Mouse (Mus musculus): ENCODE results near the gene Foxa3. TPM values are rescaled to one million over a fixed set of nuclear protein-coding genes. Genes with fewer than 3 reads are reported as not detected.
A peak's percentile ranks its signal among the peaks of the same experiment; 100 is the strongest.

Foxa3 gene
- polyA plus RNA-seq, 1 experiment = 0.07 TPM

DNA sequence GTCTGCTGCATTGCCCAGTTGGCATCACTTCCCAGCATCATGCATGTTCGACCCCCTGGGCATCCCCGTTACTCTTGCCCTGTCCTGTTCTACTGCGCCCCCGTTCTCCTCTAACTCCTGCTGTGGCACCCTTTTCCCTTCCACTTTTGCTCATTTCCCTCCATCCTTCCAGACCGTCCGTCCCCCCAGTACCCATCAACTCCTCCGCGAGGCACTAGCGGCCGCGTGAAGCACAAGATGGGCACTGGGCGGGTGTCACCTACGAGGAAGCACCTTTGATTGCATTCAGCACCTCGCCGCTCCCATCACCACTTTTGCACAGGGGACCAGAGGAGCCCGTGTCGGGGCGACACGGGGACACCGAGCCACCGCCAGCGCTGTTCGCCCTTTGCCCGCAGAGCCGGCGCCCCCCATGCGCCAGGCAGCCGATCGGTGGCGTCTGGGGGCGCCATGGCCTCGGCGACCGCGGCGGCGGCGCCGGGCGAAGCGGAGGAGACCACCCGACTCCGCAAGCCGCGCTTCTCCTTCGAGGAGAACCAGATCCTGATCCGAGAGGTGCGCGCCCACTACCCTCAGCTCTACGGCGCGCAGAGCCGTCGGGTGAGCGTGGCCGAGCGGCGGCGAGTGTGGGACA, 31.6 kb downstream of the Foxa3 start:
- peaks cover 68% of the 10 kb centered on the region for H3K27me3 ChIP-seq (ENCODE audit: control insufficient read depth)
- peak overlapping the region; percentile 54 for H3K4me3 ChIP-seq (replicated peaks)
- TF ChIP-seq GATA1 (IDR thresholded peaks at IDR 0.05; ENCODE audit: low read length) (no peak), TAL1 (IDR thresholded peaks at IDR 0.05; ENCODE audit: low read length) (no peak)

DNA sequence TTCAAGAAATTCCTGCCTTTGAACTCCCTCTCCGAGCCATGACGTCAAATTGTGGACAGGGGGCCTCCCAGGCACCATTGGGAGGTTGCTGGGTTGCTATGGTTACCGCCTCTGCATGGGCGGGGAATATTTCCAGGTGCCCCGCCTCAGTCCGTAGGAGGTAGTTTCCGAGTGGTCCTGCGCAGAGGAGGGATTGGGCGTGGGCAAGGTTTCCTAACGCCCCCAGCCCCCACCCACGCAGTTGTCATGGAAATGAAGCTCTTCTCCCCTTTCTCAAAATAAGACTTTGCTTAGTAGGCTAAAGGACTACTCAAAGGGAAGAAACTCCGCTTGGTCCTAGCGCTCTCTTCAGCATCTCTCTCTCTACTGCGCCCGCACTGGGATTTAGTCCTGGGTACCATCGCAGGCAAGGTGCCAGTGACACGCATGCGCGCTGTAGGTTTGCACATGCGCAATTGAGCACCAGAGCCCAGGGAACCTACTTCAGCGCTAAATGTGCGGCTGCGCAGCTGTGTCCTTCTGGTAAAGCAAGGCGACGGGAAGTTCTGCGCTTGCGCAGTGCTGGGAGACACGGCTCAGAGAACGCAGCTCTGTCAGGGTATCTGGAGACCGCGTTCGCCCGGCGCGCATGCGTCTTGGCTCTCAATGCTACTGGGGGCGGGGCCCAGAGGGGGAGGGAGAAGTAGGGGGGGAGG, 32.6 kb downstream of the Foxa3 start, which contains the start of gene Mypop:
Mypop (plus strand) TSS at position 645 of the 695 bp plus-strand sequence.
- Histone ChIP-seq H3K36me3 (ENCODE audit: control insufficient read depth) (peaks cover 4% of the 10 kb centered on the region; the same call in 1 of the 2 replicates), H3K9me3 (ENCODE audit: control insufficient read depth, low read length) (peaks cover 4% of the 10 kb centered on the region; the same call in 1 of the 2 replicates), H3K4me1 (ENCODE audit: control insufficient read depth) (peaks cover 24% of the 10 kb centered on the region), H3K27me3 (ENCODE audit: control insufficient read depth) (peaks cover 68% of the 10 kb centered on the region), H3K4me3 (replicated peaks) (peak within 1 kb of the TSS; percentile 54)
- TF ChIP-seq GATA1 (IDR thresholded peaks at IDR 0.05; ENCODE audit: low read length) (no peak), TAL1 (IDR thresholded peaks at IDR 0.05; ENCODE audit: low read length) (no peak)

More for the DNA sequence above, 31.6 kb downstream of the Foxa3 start:
- Histone ChIP-seq H3K4me1 (ENCODE audit: control insufficient read depth) (peaks cover 20% of the 10 kb centered on the region), H3K9me3 (ENCODE audit: control insufficient read depth, low read length) (peaks cover 4% of the 10 kb centered on the region; the same call in 1 of the 2 replicates), H3K36me3 (ENCODE audit: control insufficient read depth) (peaks cover 4% of the 10 kb centered on the region; the same call in 1 of the 2 replicates)

DNA sequence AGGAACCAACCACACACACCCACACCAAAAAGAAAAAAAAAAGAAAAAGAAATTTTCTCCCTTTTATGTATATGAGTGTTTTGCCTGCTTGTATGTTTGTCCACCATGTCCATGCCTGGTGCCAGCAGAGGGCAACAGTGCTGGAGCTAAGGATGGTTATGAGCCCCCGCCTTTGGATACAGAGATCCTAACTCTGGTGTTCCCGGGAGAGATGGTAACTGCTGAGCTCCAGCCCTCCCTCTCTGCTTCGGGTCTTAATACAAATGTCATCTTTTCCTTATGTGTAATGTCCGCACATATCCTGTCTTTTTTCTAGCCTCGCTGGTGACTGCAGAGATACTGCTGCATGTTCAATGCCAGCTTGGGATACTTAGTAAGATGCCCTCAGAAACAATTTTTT, 33.3 kb downstream of the Foxa3 start:
- no peak for TF ChIP-seq GATA1 (IDR thresholded peaks at IDR 0.05; ENCODE audit: low read length)
- no peak for TF ChIP-seq TAL1 (IDR thresholded peaks at IDR 0.05; ENCODE audit: low read length)
- Histone ChIP-seq H3K36me3 (ENCODE audit: control insufficient read depth) (peaks cover under 1% of the 10 kb centered on the region; the same call in 1 of the 2 replicates), H3K9me3 (ENCODE audit: control insufficient read depth, low read length) (peaks cover 4% of the 10 kb centered on the region; the same call in 1 of the 2 replicates), H3K4me1 (ENCODE audit: control insufficient read depth) (peaks cover 24% of the 10 kb centered on the region), H3K4me3 (replicated peaks) (no peak overlapping the region), H3K27me3 (ENCODE audit: control insufficient read depth) (peaks cover 68% of the 10 kb centered on the region)

DNA sequence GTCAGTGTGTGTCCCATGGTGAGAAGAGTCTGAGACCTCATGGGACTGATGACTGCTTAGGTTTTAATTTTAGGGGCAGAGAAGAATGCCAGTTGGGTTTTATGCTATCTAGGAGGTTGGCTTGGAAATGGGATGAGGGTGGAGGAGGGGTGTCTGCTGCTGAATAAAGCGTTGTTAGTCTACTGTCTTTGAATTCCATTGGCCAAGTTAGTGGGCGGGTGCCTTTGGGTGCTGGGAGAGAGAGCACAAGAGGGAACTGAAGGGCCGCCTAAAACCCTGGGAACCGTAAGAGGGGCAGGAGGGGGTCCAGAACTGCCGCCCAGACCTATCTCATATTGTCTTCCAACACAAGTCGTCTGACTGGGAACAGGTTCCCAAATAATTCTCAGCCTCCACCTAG, 34.6 kb downstream of the Foxa3 start:
- Histone ChIP-seq H3K4me3 (replicated peaks) (no peak overlapping the region), H3K36me3 (ENCODE audit: control insufficient read depth) (no peaks in the 10 kb centered on the region), H3K27me3 (ENCODE audit: control insufficient read depth) (peaks cover 65% of the 10 kb centered on the region), H3K4me1 (ENCODE audit: control insufficient read depth) (peaks cover 24% of the 10 kb centered on the region), H3K9me3 (ENCODE audit: control insufficient read depth, low read length) (peaks cover 4% of the 10 kb centered on the region; the same call in 1 of the 2 replicates)
- TF ChIP-seq GATA1 (IDR thresholded peaks at IDR 0.05; ENCODE audit: low read length) = no peak
- TF ChIP-seq TAL1 (IDR thresholded peaks at IDR 0.05; ENCODE audit: low read length) = no peak

DNA sequence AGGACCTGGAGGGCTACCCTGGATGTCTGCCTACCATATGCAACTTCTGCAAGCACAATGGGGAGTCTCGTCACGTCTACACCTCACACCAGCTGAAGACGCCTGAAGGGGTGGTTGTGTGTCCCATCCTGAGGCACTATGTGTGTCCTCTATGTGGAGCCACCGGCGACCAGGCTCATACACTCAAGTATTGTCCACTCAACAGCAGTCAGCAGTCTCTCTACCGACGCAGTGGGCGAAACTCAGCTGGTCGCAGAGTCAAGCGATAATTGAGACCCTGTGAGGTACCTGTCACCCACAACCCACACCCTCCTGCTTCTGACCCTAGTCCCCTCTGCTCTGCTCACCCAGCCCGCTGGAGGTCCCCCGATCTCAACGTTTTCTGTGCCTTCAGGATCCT, 35.6 kb downstream of the Foxa3 start:
- TF ChIP-seq TAL1 (IDR thresholded peaks at IDR 0.05; ENCODE audit: low read length) (no peak), GATA1 (IDR thresholded peaks at IDR 0.05; ENCODE audit: low read length) (no peak)
- Histone ChIP-seq H3K27me3 (ENCODE audit: control insufficient read depth) (peaks cover 54% of the 10 kb centered on the region), H3K4me3 (replicated peaks) (no peak overlapping the region), H3K36me3 (ENCODE audit: control insufficient read depth) (no peaks in the 10 kb centered on the region), H3K4me1 (ENCODE audit: control insufficient read depth) (peaks cover 24% of the 10 kb centered on the region), H3K9me3 (ENCODE audit: control insufficient read depth, low read length) (peaks cover 4% of the 10 kb centered on the region; the same call in 1 of the 2 replicates)

DNA sequence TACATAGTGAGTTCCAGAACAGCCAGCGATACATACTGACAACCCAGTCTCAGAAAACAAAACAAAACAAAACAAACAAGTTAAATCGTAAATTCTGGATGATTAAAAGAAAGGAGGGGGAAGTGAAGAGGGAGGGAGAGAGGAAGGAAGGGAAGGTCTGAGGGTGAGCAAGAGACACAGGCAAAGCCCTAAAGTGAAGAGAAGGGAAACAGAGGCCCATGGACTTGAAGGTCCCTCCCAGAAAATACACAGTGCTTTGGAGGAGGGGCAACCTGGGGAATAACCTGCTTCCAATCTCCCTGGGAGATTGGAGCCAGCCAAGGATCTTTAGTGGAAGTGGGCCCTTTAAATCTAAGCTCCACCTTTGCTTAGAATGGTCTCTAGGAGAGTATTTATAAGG, 36.2 kb downstream of the Foxa3 start, which contains the start of gene Nanos2:
Nanos2 (plus strand) TSS at position 301 of the 400 bp plus-strand sequence.
- Histone ChIP-seq H3K27me3 (ENCODE audit: control insufficient read depth) (peaks cover 48% of the 10 kb centered on the region), H3K4me3 (replicated peaks) (no peak within 1 kb of the TSS), H3K4me1 (ENCODE audit: control insufficient read depth) (peaks cover 22% of the 10 kb centered on the region), H3K9me3 (ENCODE audit: control insufficient read depth, low read length) (peaks cover 1% of the 10 kb centered on the region; the same call in 1 of the 2 replicates), H3K36me3 (ENCODE audit: control insufficient read depth) (no peaks in the 10 kb centered on the region)
- TF ChIP-seq GATA1 (IDR thresholded peaks at IDR 0.05; ENCODE audit: low read length) (no peak), TAL1 (IDR thresholded peaks at IDR 0.05; ENCODE audit: low read length) (no peak)

DNA sequence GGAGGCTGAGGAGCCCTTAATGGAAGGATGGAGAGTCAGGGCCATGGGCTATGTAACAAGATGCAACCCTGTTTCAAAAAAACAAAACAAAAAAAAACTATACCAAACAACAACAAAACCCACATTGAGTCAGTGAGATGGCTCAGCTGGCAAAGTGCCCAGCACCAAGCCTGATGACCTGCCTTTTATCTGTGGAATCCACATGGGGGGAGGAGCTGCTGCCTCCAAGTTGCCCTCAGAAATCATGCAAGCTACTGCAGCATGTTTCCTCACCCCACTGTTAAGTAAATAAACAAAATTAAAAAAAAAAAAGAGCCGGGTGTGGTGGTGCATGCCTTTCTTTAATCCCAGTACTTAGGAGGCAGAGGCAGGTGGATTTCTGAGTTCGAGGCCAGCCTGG, 36.8 kb downstream of the Foxa3 start:
- TF ChIP-seq TAL1 (IDR thresholded peaks at IDR 0.05; ENCODE audit: low read length) = no peak
- TF ChIP-seq GATA1 (IDR thresholded peaks at IDR 0.05; ENCODE audit: low read length) = no peak
- H3K36me3 ChIP-seq (ENCODE audit: control insufficient read depth) = no peaks in the 10 kb centered on the region
- H3K27me3 ChIP-seq (ENCODE audit: control insufficient read depth) = peaks cover 42% of the 10 kb centered on the region
- no peak overlapping the region for H3K4me3 ChIP-seq (replicated peaks)
- peaks cover 16% of the 10 kb centered on the region for H3K4me1 ChIP-seq (ENCODE audit: control insufficient read depth)
- no peaks in the 10 kb centered on the region; the same call in 1 of the 2 replicates for H3K9me3 ChIP-seq (ENCODE audit: control insufficient read depth, low read length)

DNA sequence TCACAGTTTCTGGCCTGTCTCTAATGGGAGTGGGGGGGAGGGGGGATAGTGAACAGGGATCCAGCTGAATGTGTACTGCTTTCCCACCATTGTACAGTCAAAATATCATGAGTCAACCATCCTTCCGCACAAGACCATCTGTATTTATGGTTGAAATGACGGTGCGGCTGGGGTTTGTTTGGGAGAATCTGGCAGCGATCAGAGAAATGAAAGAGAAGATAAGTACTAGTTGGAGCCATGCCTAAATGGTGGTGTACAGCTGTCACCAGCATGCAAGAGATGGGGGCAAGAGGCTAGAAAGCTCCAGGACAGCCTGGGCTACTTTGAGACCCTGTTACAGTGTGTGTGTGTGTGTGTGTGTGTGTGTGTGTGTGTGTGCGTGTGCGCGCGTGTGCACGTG, 45.0 kb downstream of the Foxa3 start:
- Histone ChIP-seq H3K27me3 (ENCODE audit: control insufficient read depth) (no peaks in the 10 kb centered on the region), H3K4me3 (replicated peaks) (no peak overlapping the region), H3K4me1 (ENCODE audit: control insufficient read depth) (no peaks in the 10 kb centered on the region), H3K36me3 (ENCODE audit: control insufficient read depth) (no peaks in the 10 kb centered on the region), H3K9me3 (ENCODE audit: control insufficient read depth, low read length) (no peaks in the 10 kb centered on the region)
- TF ChIP-seq TAL1 (IDR thresholded peaks at IDR 0.05; ENCODE audit: low read length) (no peak), GATA1 (IDR thresholded peaks at IDR 0.05; ENCODE audit: low read length) (no peak)

DNA sequence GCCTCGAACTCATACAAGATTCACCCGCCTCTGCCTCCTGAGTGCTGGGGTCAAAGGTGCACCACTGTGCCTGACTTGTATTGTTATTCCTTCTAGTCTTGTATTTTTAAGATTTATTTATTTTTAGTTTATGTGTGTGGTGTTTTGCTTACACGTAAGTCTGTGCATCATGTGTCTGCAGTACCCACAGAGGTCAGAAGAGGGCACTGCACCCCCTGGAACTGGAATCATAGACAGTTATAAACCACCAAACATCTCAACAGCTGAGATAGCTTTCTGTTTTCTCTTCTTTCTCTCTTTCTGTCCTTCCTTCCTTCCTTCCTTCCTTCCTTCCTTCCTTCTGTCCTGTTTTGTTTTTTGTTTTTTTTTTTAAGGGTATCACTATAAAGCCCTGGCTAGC, 52.4 kb downstream of the Foxa3 start:
- Histone ChIP-seq H3K9me3 (ENCODE audit: control insufficient read depth, low read length) (no peaks in the 10 kb centered on the region), H3K4me1 (ENCODE audit: control insufficient read depth) (no peaks in the 10 kb centered on the region), H3K36me3 (ENCODE audit: control insufficient read depth) (no peaks in the 10 kb centered on the region), H3K4me3 (replicated peaks) (no peak overlapping the region), H3K27me3 (ENCODE audit: control insufficient read depth) (peaks cover 8% of the 10 kb centered on the region)
- TF ChIP-seq GATA1 (IDR thresholded peaks at IDR 0.05; ENCODE audit: low read length) (no peak), TAL1 (IDR thresholded peaks at IDR 0.05; ENCODE audit: low read length) (no peak)

Data from erythroblast, embryonic 14.5 days (primary cell).